Mouse (Mus musculus) hindbrain, embryonic 16.5 days (tissue): Measurements from ENCODE around the gene Tcf7. TPM values are rescaled to one million over a fixed set of nuclear protein-coding genes. Genes with fewer than 3 reads are reported as not detected.

Source experiments
- ATAC-seq: fragments of 200-750 bp; cut with Nextera tagmentation; 2 replicates; pipeline ENCODE4 v1.8.0; 2017; ENCODE audit warnings: moderate TSS enrichment, moderate library complexity
- H3K27ac ChIP-seq: fragments of 300-500 bp; sonication (generic); 2 replicates; pipeline ENCODE4 v1.5.1; 2014; ENCODE audit warnings: low read depth, mild to moderate bottlenecking, control low read depth, low read length, moderate library complexity
- H3K27me3 ChIP-seq: fragments of 300-500 bp; sonication (generic); replicated peaks from 2 replicates; pipeline ENCODE4 v1.6.1; 2014; ENCODE audit warnings: low read length; ENCODE audit not compliant: control insufficient read depth, insufficient read depth
- H3K36me3 ChIP-seq: fragments of 300-500 bp; sonication (generic); 2 replicates; pipeline ENCODE4 v1.6.1; 2014; ENCODE audit warnings: mild to moderate bottlenecking, low read length, moderate library complexity, mixed read lengths; ENCODE audit not compliant: control insufficient read depth, insufficient read depth
- H3K4me1 ChIP-seq: fragments of 300-500 bp; sonication (generic); 2 replicates; pipeline ENCODE4 v1.6.1; 2014; ENCODE audit warnings: low read depth, low read length; ENCODE audit not compliant: control insufficient read depth, insufficient read depth
- H3K4me2 ChIP-seq: fragments of 300-500 bp; sonication (generic); 2 replicates; pipeline ENCODE4 v1.6.1; 2014; ENCODE audit warnings: mild to moderate bottlenecking, low read length, control low read depth, moderate library complexity
- H3K4me3 ChIP-seq: fragments of 300-500 bp; sonication (generic); 2 replicates; pipeline ENCODE4 v1.5.1; 2014; ENCODE audit warnings: mild to moderate bottlenecking, low read length, control low read depth, moderate library complexity
- H3K9ac ChIP-seq: fragments of 300-500 bp; sonication (generic); 2 replicates; pipeline ENCODE4 v1.6.1; 2014; ENCODE audit warnings: low read depth, mild to moderate bottlenecking, control low read depth, low read length, moderate library complexity
- H3K9me3 ChIP-seq: fragments of 300-500 bp; sonication (generic); 2 replicates; pipeline ENCODE4 v1.6.1; 2014; ENCODE audit warnings: mild to moderate bottlenecking, low read length, moderate library complexity; ENCODE audit not compliant: control insufficient read depth
- WGBS: fragments of 180-500 bp; shearing (Covaris S2); extraction: QIAGEN DNeasy Blood & Tissue Kit; methylation state at CpG from one replicate; pipeline ENCODE4 v1.1.7; 2014; 5-methylcytosine and 5-hydroxymethylcytosine counted together
- polyA plus RNA-seq: library from polyadenylated mRNA; unstranded; fragments of >200 nt; fragmentation: Nextera tagmentation; extraction: Ambion mirVana; gene quantifications from 2 replicates; pipeline ENCODE4 v1.2.1, GENCODE M21; 2015

Gene Tcf7
- polyA plus RNA-seq, 1 experiment from 2014 or later: 1.2 TPM

- H3K4me1 ChIP-seq: no peaks in the 10 kb centered on the region
- H3K4me2 ChIP-seq: no peak overlapping the region
- H3K4me3 ChIP-seq: no peak overlapping the region
- H3K9ac ChIP-seq: no peak overlapping the region
- 90% methylated on average over 2 of the region's 2 CpGs for WGBS
- no peak overlapping the region for H3K27ac ChIP-seq
- H3K27me3 ChIP-seq: no peaks in the 10 kb centered on the region
- H3K9me3 ChIP-seq: no peaks in the 10 kb centered on the region
- H3K36me3 ChIP-seq: peaks cover 7% of the 10 kb centered on the region; the same call in 1 of the 2 replicates
- ATAC-seq: no peak
Observed at GRCm38 (mm10) chr11:52249452-52249851, 33.4 kb downstream of the Tcf7 start.

DNA sequence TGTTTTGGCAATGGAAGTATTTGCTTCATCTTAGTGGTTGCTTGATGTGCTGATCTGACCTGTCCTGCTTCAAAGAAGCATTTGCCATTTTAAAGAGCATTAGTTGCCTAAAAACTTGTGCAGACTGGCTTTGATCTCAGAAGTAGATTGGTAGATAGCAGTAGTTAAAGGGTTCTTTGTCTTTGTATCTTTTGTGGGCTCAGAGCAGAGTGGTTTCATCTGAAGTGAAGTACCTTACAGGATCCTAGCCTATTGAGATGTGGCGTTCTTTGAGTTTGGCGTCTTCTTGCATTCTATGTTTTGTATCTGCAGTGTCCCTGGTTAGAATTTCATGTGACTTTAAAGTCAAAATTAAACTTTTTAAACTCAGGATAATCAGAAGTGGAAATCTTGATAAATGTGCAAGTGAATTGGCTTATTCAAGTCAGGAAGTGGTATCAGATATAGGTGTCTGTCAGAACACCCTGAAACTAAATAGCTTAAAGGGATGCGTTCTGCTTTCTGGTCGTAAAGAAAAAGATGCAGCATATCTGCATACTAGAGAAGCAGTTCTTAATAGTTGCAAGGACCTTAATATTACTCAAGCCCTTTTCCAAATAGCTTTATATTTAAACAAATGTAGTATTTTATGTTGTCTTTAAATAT is 41.8 kb downstream of the Tcf7 start:
- WGBS: 91% methylated on average over 4 of the region's 4 CpGs
- Histone ChIP-seq H3K4me1 (no peaks in the 10 kb centered on the region), H3K27ac (no peak overlapping the region), H3K27me3 (no peaks in the 10 kb centered on the region), H3K4me3 (no peak overlapping the region), H3K9ac (no peak overlapping the region), H3K4me2 (no peak overlapping the region), H3K36me3 (peaks cover 9% of the 10 kb centered on the region; the same call in 1 of the 2 replicates), H3K9me3 (no peaks in the 10 kb centered on the region)
- no peak for ATAC-seq

GRCm38 (mm10) chr11:52234509-52234908 is 48.3 kb downstream of the Tcf7 start:
- Histone ChIP-seq H3K36me3 (peaks cover 6% of the 10 kb centered on the region; the same call in 1 of the 2 replicates), H3K27me3 (no peaks in the 10 kb centered on the region), H3K4me3 (no peak overlapping the region), H3K9ac (no peak overlapping the region), H3K4me1 (peaks cover 9% of the 10 kb centered on the region), H3K4me2 (no peak overlapping the region), H3K27ac (no peak overlapping the region), H3K9me3 (no peaks in the 10 kb centered on the region)
- ATAC-seq: no peak

DNA sequence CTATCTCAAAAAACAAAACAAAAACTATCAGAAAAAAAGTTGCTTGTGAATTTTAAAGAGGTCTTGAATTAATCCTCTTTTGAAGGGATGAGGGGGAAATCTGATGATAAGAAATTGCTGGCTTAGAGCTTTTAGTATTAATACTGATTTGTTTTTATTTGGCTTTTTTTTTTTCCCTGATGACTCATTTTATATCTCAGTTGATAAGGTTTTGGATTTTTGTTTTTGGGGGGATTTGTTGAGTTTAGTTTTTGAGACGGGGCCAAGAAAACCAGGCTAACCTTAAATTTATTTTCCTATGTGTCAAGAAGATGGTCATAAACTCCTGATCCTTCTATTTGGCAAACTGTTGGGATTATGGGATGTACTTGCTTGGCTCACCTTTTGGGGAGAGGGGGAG is 48.9 kb downstream of the Tcf7 start:
- Histone ChIP-seq H3K9ac (no peak overlapping the region), H3K4me2 (peak overlapping the region; percentile 80), H3K4me3 (no peak overlapping the region), H3K9me3 (no peaks in the 10 kb centered on the region), H3K27me3 (no peaks in the 10 kb centered on the region), H3K27ac (no peak overlapping the region), H3K36me3 (peaks cover 6% of the 10 kb centered on the region; the same call in 1 of the 2 replicates), H3K4me1 (peaks cover 9% of the 10 kb centered on the region)
- 98% methylated on average over 1 of the region's 1 CpGs for WGBS
- no peak for ATAC-seq

- Histone ChIP-seq H3K9me3 (no peaks in the 10 kb centered on the region), H3K9ac (no peak overlapping the region), H3K4me1 (peaks cover 9% of the 10 kb centered on the region), H3K36me3 (peaks cover 3% of the 10 kb centered on the region; the same call in 1 of the 2 replicates), H3K4me2 (peak overlapping the region; percentile 80), H3K27ac (no peak overlapping the region), H3K27me3 (no peaks in the 10 kb centered on the region), H3K4me3 (peak overlapping the region; percentile 89)
- 36% methylated on average over 3 of the region's 3 CpGs for WGBS
- ATAC-seq: no peak
Observed at GRCm38 (mm10) chr11:52233043-52233653, 49.7 kb downstream of the Tcf7 start.

GRCm38 (mm10) chr11:52231606-52232541 is 50.9 kb downstream of the Tcf7 start, which contains the start of gene Skp1a:
TSS of gene Skp1a (plus strand) at chr11:52231995.
- Histone ChIP-seq H3K9me3 (no peaks in the 10 kb centered on the region), H3K36me3 (no peaks in the 10 kb centered on the region), H3K4me1 (peaks cover 9% of the 10 kb centered on the region), H3K9ac (peak within 1 kb of the TSS; percentile 88), H3K4me3 (peak within 1 kb of the TSS; percentile 89), H3K27me3 (no peaks in the 10 kb centered on the region), H3K27ac (peak within 1 kb of the TSS; percentile 100), H3K4me2 (peak within 1 kb of the TSS; percentile 80)
- WGBS: under 1% methylated on average over 84 of the region's 87 CpGs
- peak; percentile 92 for ATAC-seq

GRCm38 (mm10) chr11:52230694-52231093 is 52.1 kb downstream of the Tcf7 start:
- ATAC-seq: no peak
- peaks cover 9% of the 10 kb centered on the region for H3K4me1 ChIP-seq
- H3K36me3 ChIP-seq: no peaks in the 10 kb centered on the region
- peak overlapping the region; percentile 41; the same call in 1 of the 2 replicates for H3K9ac ChIP-seq
- H3K4me2 ChIP-seq: peak overlapping the region; percentile 65
- H3K27me3 ChIP-seq: no peaks in the 10 kb centered on the region
- peak overlapping the region; percentile 89 for H3K4me3 ChIP-seq
- no peak overlapping the region; the same call in 1 of the 2 replicates for H3K27ac ChIP-seq
- WGBS: 66% methylated on average over 5 of the region's 5 CpGs
- no peaks in the 10 kb centered on the region for H3K9me3 ChIP-seq

- no peaks in the 10 kb centered on the region for H3K27me3 ChIP-seq
- H3K4me2 ChIP-seq: no peak overlapping the region
- ATAC-seq: no peak
- no peaks in the 10 kb centered on the region for H3K36me3 ChIP-seq
- peaks cover 9% of the 10 kb centered on the region for H3K4me1 ChIP-seq
- H3K4me3 ChIP-seq: no peak overlapping the region
- 86% methylated on average over 7 of the region's 7 CpGs for WGBS
- no peaks in the 10 kb centered on the region for H3K9me3 ChIP-seq
- H3K9ac ChIP-seq: no peak overlapping the region
- no peak overlapping the region for H3K27ac ChIP-seq
Observed at GRCm38 (mm10) chr11:52228722-52229448, 53.9 kb downstream of the Tcf7 start.
